ENCODE assay signal across 8 mouse cellular contexts in the genomic region with DNA sequence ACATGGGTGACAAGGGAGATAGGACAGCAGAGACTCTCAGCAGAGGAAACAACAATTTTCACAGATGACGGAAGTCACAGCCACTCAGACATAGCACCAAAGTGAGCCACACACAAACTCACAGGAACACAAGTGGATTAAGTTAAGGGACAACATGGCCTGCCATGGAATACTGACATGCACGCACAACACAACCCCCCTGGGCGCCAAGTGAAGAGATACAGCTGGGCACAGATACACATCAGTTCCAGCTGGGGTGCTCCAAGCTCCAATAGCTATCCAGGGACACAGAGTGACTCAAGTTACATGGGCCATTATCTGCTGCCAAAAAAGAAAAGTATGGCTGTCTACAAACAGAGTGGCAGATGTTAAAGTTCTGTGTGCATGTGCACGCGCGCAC. TPM values are rescaled to one million over a fixed set of nuclear protein-coding genes. Genes with fewer than 3 reads are reported as not detected.
DNase-seq lines count a peak whose midpoint lies in the region; ATAC-seq and TF ChIP-seq lines count a peak whose summit lies in the region.

No protein-coding gene starts in this region.

- H3K9ac ChIP-seq in forebrain, embryonic 16.5 days (replicated peaks; ENCODE audit: low read depth, low read length), result peak overlapping the region; percentile 70
- peak overlapping the region; percentile 57; the same call in 1 of the 2 replicates for H3K9ac ChIP-seq in limb, embryonic 14.5 days (ENCODE audit: low read depth, low read length, severe bottlenecking)
- H3K9ac ChIP-seq in neural tube, embryonic 14.5 days (replicated peaks; ENCODE audit: low read depth, low read length), result no peak overlapping the region

- H3K4me2 ChIP-seq in forebrain, embryonic 16.5 days (ENCODE audit: low read length), result no peak overlapping the region; the same call in 1 of the 2 replicates
- peak overlapping the region; percentile 90 for H3K4me2 ChIP-seq in limb, embryonic 14.5 days (replicated peaks; ENCODE audit: low read depth, low read length, severe bottlenecking)
- H3K4me2 ChIP-seq in neural tube, embryonic 14.5 days (ENCODE audit: low read depth, low read length), result peak overlapping the region; percentile 23; the same call in 1 of the 2 replicates

- DNase-seq in left cerebral cortex, adult 2 months (ENCODE audit: extremely low spot score in 1 of 2, low spot score in 2 of 2), result no peak
- DNase-seq in left cerebral cortex, postnatal 4 days, result no peak
- DNase-seq in limb, embryonic 14.5 days (ENCODE audit: low spot score), result no peak
- DNase-seq in layer of hippocampus, adult 8-10 months (ENCODE audit: low spot score in 2 of 2), result no peak
- DNase-seq in left cerebral cortex, adult 9 months (ENCODE audit: low spot score in 2 of 2), result no peak
- DNase-seq in gastrocnemius, postnatal 4 days (ENCODE audit: low spot score in 2 of 2), result no peak

- no peaks in the 10 kb centered on the region for H3K27me3 ChIP-seq in forebrain, embryonic 16.5 days (replicated peaks; ENCODE audit: control insufficient read depth, insufficient read depth, low read length)
- no peaks in the 10 kb centered on the region for H3K27me3 ChIP-seq in limb, embryonic 14.5 days (ENCODE audit: control insufficient read depth, insufficient read depth, low read length)
- H3K27me3 ChIP-seq in neural tube, embryonic 14.5 days (ENCODE audit: control insufficient read depth, insufficient read depth, low read length), result no peaks in the 10 kb centered on the region

- intact Hi-C loops in left cerebral cortex, adult 2 months (cut with DNase I), result loop anchor here (5.0 kb wide), 1 partner anchor 232 kb away; no protein-coding TSS in a partner anchor
- intact Hi-C loops in left cerebral cortex, postnatal 4 days (cut with DNase I), result loop anchor here (5.0 to 10.0 kb wide), 2 partner anchors 45 to 238 kb away; a partner anchor contains a TSS

- peak overlapping the region; percentile 43 for H3K4me3 ChIP-seq in left cerebral cortex, adult 2 months
- H3K4me3 ChIP-seq in forebrain, embryonic 16.5 days (replicated peaks; ENCODE audit: low read length), result peak overlapping the region; percentile 60
- H3K4me3 ChIP-seq in limb, embryonic 14.5 days (replicated peaks; ENCODE audit: low read length), result peak overlapping the region; percentile 58; the same call in 1 of the 2 replicates
- H3K4me3 ChIP-seq in neural tube, embryonic 14.5 days (ENCODE audit: low read depth, low read length), result no peak overlapping the region

- no peaks in the 10 kb centered on the region for H3K9me3 ChIP-seq in forebrain, embryonic 16.5 days (ENCODE audit: control insufficient read depth, low read length)
- H3K9me3 ChIP-seq in limb, embryonic 14.5 days (ENCODE audit: control insufficient read depth, low read length), result no peaks in the 10 kb centered on the region
- no peaks in the 10 kb centered on the region for H3K9me3 ChIP-seq in neural tube, embryonic 14.5 days (ENCODE audit: control insufficient read depth, low read length)

- H3K36me3 ChIP-seq in forebrain, embryonic 16.5 days (ENCODE audit: control insufficient read depth, insufficient read depth), result no peaks in the 10 kb centered on the region
- no peaks in the 10 kb centered on the region for H3K36me3 ChIP-seq in limb, embryonic 14.5 days (ENCODE audit: control insufficient read depth, insufficient read depth, low read length)
- H3K36me3 ChIP-seq in neural tube, embryonic 14.5 days (ENCODE audit: control insufficient read depth, insufficient read depth, low read length), result no peaks in the 10 kb centered on the region

- ATAC-seq in forebrain, embryonic 16.5 days, result no peak
- ATAC-seq in limb, embryonic 14.5 days (ENCODE audit: low FRiP score, low read depth), result no peak
- no peak for ATAC-seq in neural tube, embryonic 14.5 days (ENCODE audit: low read depth)

- no peak for TF ChIP-seq POLR2A in limb, embryonic 14.5 days (IDR thresholded peaks at IDR 0.05; ENCODE audit: borderline replicate concordance, extremely low read depth, insufficient read depth, insufficient read length)

- peaks cover 37% of the 10 kb centered on the region for H3K4me1 ChIP-seq in forebrain, embryonic 16.5 days (replicated peaks; ENCODE audit: control insufficient read depth, insufficient read depth, low read length)
- peaks cover 33% of the 10 kb centered on the region for H3K4me1 ChIP-seq in limb, embryonic 14.5 days (ENCODE audit: control insufficient read depth, insufficient read depth, low read length)
- peaks cover 6% of the 10 kb centered on the region; the same call in 1 of the 2 replicates for H3K4me1 ChIP-seq in neural tube, embryonic 14.5 days (ENCODE audit: control insufficient read depth, insufficient read depth, low read length)

- peak overlapping the region; percentile 11; the same call in 1 of the 2 replicates for H3K27ac ChIP-seq in left cerebral cortex, adult 2 months
- no peak overlapping the region for H3K27ac ChIP-seq in forebrain, embryonic 16.5 days (ENCODE audit: low read length)
- H3K27ac ChIP-seq in limb, embryonic 14.5 days (replicated peaks; ENCODE audit: low read depth, low read length), result no peak overlapping the region
- no peak overlapping the region for H3K27ac ChIP-seq in neural tube, embryonic 14.5 days (ENCODE audit: low read depth, low read length)

- WGBS in forebrain, embryonic 16.5 days, result 79% methylated on average over 6 of the region's 6 CpGs
- 73% methylated on average over 6 of the region's 6 CpGs for WGBS in limb, embryonic 14.5 days
- WGBS in neural tube, embryonic 14.5 days, result 63% methylated on average over 6 of the region's 6 CpGs

- TF ChIP-seq CTCF in left cerebral cortex, adult 2 months (IDR thresholded peaks at IDR 0.05), result no peak

RNA-seq across cellular contexts. Expression of a gene that starts 0.7 kb away (rescaled TPM):
- 10 to 100 TPM; 15.1 to 18.2 TPM for total RNA-seq in left cerebral cortex, adult 2 months (2021)
- 1 to 10 TPM; 1.5 to 1.9 TPM for total RNA-seq in left cerebral cortex, postnatal 4 days (2021)
- 4.3 and 6.1 TPM in 2 replicates for polyA plus RNA-seq in forebrain, embryonic 16.5 days (2015; fragmentation: Nextera tagmentation; extraction: Ambion mirVana)
- polyA plus RNA-seq in limb, embryonic 14.5 days (2012; rRNA removed), result 8.7 and 9.6 TPM in 2 replicates
- 9.0 and 13.8 TPM in 2 replicates for polyA plus RNA-seq in limb, embryonic 14.5 days (2014; fragmentation: Nextera tagmentation; extraction: Ambion mirVana)
- 1.8 and 3.6 TPM in 2 replicates for polyA plus RNA-seq in neural tube, embryonic 14.5 days (2014; fragmentation: Nextera tagmentation; extraction: Ambion mirVana)
- 10 to 100 TPM; 25.8 to 40.8 (median 33.5) TPM for total RNA-seq in layer of hippocampus, adult 8-10 months (2022)
- total RNA-seq in gastrocnemius, postnatal 4 days (2021), result 10 to 100 TPM; 16.0 to 16.9 TPM

RNA-seq across cellular contexts. Expression of a gene that starts 8.1 kb away (rescaled TPM):
- total RNA-seq in left cerebral cortex, adult 2 months (2021), result 10 to 100 TPM; 26.4 to 27.8 TPM
- 10 to 100 TPM; 23.8 to 34.4 TPM for total RNA-seq in left cerebral cortex, postnatal 4 days (2021)
- polyA plus RNA-seq in forebrain, embryonic 16.5 days (2015; fragmentation: Nextera tagmentation; extraction: Ambion mirVana), result 39.9 and 50.9 TPM in 2 replicates
- polyA plus RNA-seq in limb, embryonic 14.5 days (2012; rRNA removed), result 88.7 and 95.3 TPM in 2 replicates
- 149 and 160 TPM in 2 replicates for polyA plus RNA-seq in limb, embryonic 14.5 days (2014; fragmentation: Nextera tagmentation; extraction: Ambion mirVana)
- 46.9 and 62.4 TPM in 2 replicates for polyA plus RNA-seq in neural tube, embryonic 14.5 days (2014; fragmentation: Nextera tagmentation; extraction: Ambion mirVana)
- 10 to 100 TPM; 22.3 to 30.6 (median 25.9) TPM for total RNA-seq in layer of hippocampus, adult 8-10 months (2022)
- 1 to 10 TPM; 7.3 to 9.6 TPM for total RNA-seq in gastrocnemius, postnatal 4 days (2021)

RNA-seq across cellular contexts. Expression of a gene that starts 13.9 kb away (rescaled TPM):
- 100 to 1,000 TPM; 114 to 128 TPM for total RNA-seq in left cerebral cortex, adult 2 months (2021)
- 100 to 1,000 TPM; 222 to 228 TPM for total RNA-seq in left cerebral cortex, postnatal 4 days (2021)
- 259 and 270 TPM in 2 replicates for polyA plus RNA-seq in forebrain, embryonic 16.5 days (2015; fragmentation: Nextera tagmentation; extraction: Ambion mirVana)
- 10.6 and 10.7 TPM in 2 replicates for polyA plus RNA-seq in limb, embryonic 14.5 days (2012; rRNA removed)
- polyA plus RNA-seq in limb, embryonic 14.5 days (2014; fragmentation: Nextera tagmentation; extraction: Ambion mirVana), result 13.2 and 13.7 TPM in 2 replicates
- 190 and 228 TPM in 2 replicates for polyA plus RNA-seq in neural tube, embryonic 14.5 days (2014; fragmentation: Nextera tagmentation; extraction: Ambion mirVana)
- 100 to 1,000 TPM in 2 of 4 experiments, 10 to 100 TPM in 2; 91.6 to 116 (median 104) TPM for total RNA-seq in layer of hippocampus, adult 8-10 months (2022)
- 1 to 10 TPM; 4.3 TPM for total RNA-seq in gastrocnemius, postnatal 4 days (2021)

RNA-seq across cellular contexts. Expression of a gene that starts 41.6 kb away (rescaled TPM):
- total RNA-seq in left cerebral cortex, adult 2 months (2021), result under 1 TPM in 1 of 2 experiments, not detected in 1; 0.32 TPM
- total RNA-seq in left cerebral cortex, postnatal 4 days (2021), result under 1 TPM in 1 of 2 experiments, not detected in 1; 0.80 TPM
- 0.65 and 1.5 TPM in 2 replicates for polyA plus RNA-seq in forebrain, embryonic 16.5 days (2015; fragmentation: Nextera tagmentation; extraction: Ambion mirVana)
- polyA plus RNA-seq in limb, embryonic 14.5 days (2012; rRNA removed), result 0.32 and 0.92 TPM in 2 replicates
- 1.2 and 3.0 TPM in 2 replicates for polyA plus RNA-seq in limb, embryonic 14.5 days (2014; fragmentation: Nextera tagmentation; extraction: Ambion mirVana)
- 0.50 and 0.75 TPM in 2 replicates for polyA plus RNA-seq in neural tube, embryonic 14.5 days (2014; fragmentation: Nextera tagmentation; extraction: Ambion mirVana)
- 1 to 10 TPM in 1 of 4 experiments, under 1 TPM in 2, not detected in 1; 0.52 to 1.2 (median 0.92) TPM for total RNA-seq in layer of hippocampus, adult 8-10 months (2022)
- 1 to 10 TPM in 1 of 2 experiments, under 1 TPM in 1; 0.81 to 1.9 TPM for total RNA-seq in gastrocnemius, postnatal 4 days (2021)

RNA-seq across cellular contexts. Expression of a gene that starts 51.7 kb away (rescaled TPM):
- total RNA-seq in left cerebral cortex, adult 2 months (2021), result 10 to 100 TPM; 44.3 to 47.2 TPM
- total RNA-seq in left cerebral cortex, postnatal 4 days (2021), result 10 to 100 TPM; 35.9 to 38.1 TPM
- polyA plus RNA-seq in forebrain, embryonic 16.5 days (2015; fragmentation: Nextera tagmentation; extraction: Ambion mirVana), result 76.3 and 81.0 TPM in 2 replicates
- 107 and 150 TPM in 2 replicates for polyA plus RNA-seq in limb, embryonic 14.5 days (2012; rRNA removed)
- 130 and 139 TPM in 2 replicates for polyA plus RNA-seq in limb, embryonic 14.5 days (2014; fragmentation: Nextera tagmentation; extraction: Ambion mirVana)
- 95.3 and 104 TPM in 2 replicates for polyA plus RNA-seq in neural tube, embryonic 14.5 days (2014; fragmentation: Nextera tagmentation; extraction: Ambion mirVana)
- 10 to 100 TPM; 43.8 to 51.5 (median 49.0) TPM for total RNA-seq in layer of hippocampus, adult 8-10 months (2022)
- 10 to 100 TPM; 57.3 to 58.5 TPM for total RNA-seq in gastrocnemius, postnatal 4 days (2021)

Comparison
In these comparisons a context has a peak if more than half of its experiments do, and no peak if none do; other contexts are left out.
1. RNA of a gene that starts 0.7 kb away (total RNA-seq): 25.8 to 40.8 TPM in layer of hippocampus, adult 8-10 months, 15.1 to 18.2 TPM in left cerebral cortex, adult 2 months and 16.0 to 16.9 TPM in gastrocnemius, postnatal 4 days; 1.5 to 1.9 TPM in left cerebral cortex, postnatal 4 days; every median in the first group is over 4 times any median in the second.
2. RNA of a gene that starts 13.9 kb away (total RNA-seq): 222 to 228 TPM in left cerebral cortex, postnatal 4 days, 114 to 128 TPM in left cerebral cortex, adult 2 months and 91.6 to 116 TPM in layer of hippocampus, adult 8-10 months; 4.3 TPM in gastrocnemius, postnatal 4 days; every median in the first group is over 10 times any median in the second.